ENCODE assay signal across 8 mouse cellular contexts in genomic region chr2:170877515-170877914, GRCm38 (mm10).
DNase-seq lines count a peak whose midpoint lies in the region; ATAC-seq and TF ChIP-seq lines count a peak whose summit lies in the region.

No protein-coding gene starts in this region.

- no peaks in the 10 kb centered on the region for H3K36me3 ChIP-seq in kidney, adult 2 months (ENCODE audit: control insufficient read depth, insufficient read depth, low read length)
- no peaks in the 10 kb centered on the region for H3K36me3 ChIP-seq in limb, embryonic 11.5 days (ENCODE audit: control insufficient read depth, insufficient read depth, low read length)
- no peaks in the 10 kb centered on the region for H3K36me3 ChIP-seq in midbrain, postnatal 0 days (ENCODE audit: insufficient read depth, low read length)
- H3K36me3 ChIP-seq in stomach, embryonic 14.5 days (ENCODE audit: control insufficient read depth, insufficient read depth, low read length), result no peaks in the 10 kb centered on the region

- WGBS in kidney, adult 2 months, result under 1% methylated on average over 4 of the region's 4 CpGs
- WGBS in limb, embryonic 11.5 days, result 2% methylated on average over 4 of the region's 4 CpGs
- 1% methylated on average over 4 of the region's 4 CpGs for WGBS in midbrain, postnatal 0 days
- WGBS in stomach, embryonic 14.5 days, result 3% methylated on average over 4 of the region's 4 CpGs

- H3K9me3 ChIP-seq in limb, embryonic 11.5 days (ENCODE audit: control insufficient read depth, low read length), result no peaks in the 10 kb centered on the region
- H3K9me3 ChIP-seq in midbrain, postnatal 0 days (ENCODE audit: low read length), result no peaks in the 10 kb centered on the region
- H3K9me3 ChIP-seq in stomach, embryonic 14.5 days (ENCODE audit: control insufficient read depth, low read depth, low read length), result no peaks in the 10 kb centered on the region

- H3K27ac ChIP-seq in kidney, adult 2 months (ENCODE audit: insufficient read depth, low read depth, low read length), result no peak overlapping the region
- no peak overlapping the region for H3K27ac ChIP-seq in limb, embryonic 11.5 days (replicated peaks; ENCODE audit: low read depth, low read length)
- H3K27ac ChIP-seq in midbrain, postnatal 0 days (ENCODE audit: low read depth, low read length), result no peak overlapping the region
- H3K27ac ChIP-seq in stomach, embryonic 14.5 days (ENCODE audit: low read length), result no peak overlapping the region

- TF ChIP-seq POLR2A in kidney, adult 2 months (IDR thresholded peaks at IDR 0.05; ENCODE audit: low read depth, low read length), result no peak

- H3K4me1 ChIP-seq in kidney, adult 2 months (ENCODE audit: control insufficient read depth, insufficient read depth, low read length), result no peaks in the 10 kb centered on the region
- no peaks in the 10 kb centered on the region for H3K4me1 ChIP-seq in limb, embryonic 11.5 days (ENCODE audit: control insufficient read depth, insufficient read depth, low read length)
- no peaks in the 10 kb centered on the region for H3K4me1 ChIP-seq in midbrain, postnatal 0 days (ENCODE audit: insufficient read depth, low read length)
- H3K4me1 ChIP-seq in stomach, embryonic 14.5 days (ENCODE audit: control insufficient read depth, insufficient read depth, low read length), result no peaks in the 10 kb centered on the region

- H3K4me2 ChIP-seq in limb, embryonic 11.5 days (ENCODE audit: low read depth, severe bottlenecking), result no peak overlapping the region
- H3K4me2 ChIP-seq in midbrain, postnatal 0 days (ENCODE audit: low read depth, low read length, poor library complexity, severe bottlenecking), result no peak overlapping the region
- H3K4me2 ChIP-seq in stomach, embryonic 14.5 days (replicated peaks; ENCODE audit: low read depth, low read length), result no peak overlapping the region

- peak; percentile 53 for DNase-seq in CD4-positive, CD25-positive, alpha-beta regulatory T cell, adult 2 months (ENCODE audit: low read depth, low spot score)
- peak; percentile 86 for DNase-seq in embryo, embryonic 9.5 days (ENCODE audit: extremely low spot score)
- DNase-seq in gonadal fat pad, adult 2 months (ENCODE audit: low read depth), result peak; percentile 57
- peak; percentile 86 for DNase-seq in kidney, adult 2 months
- DNase-seq in limb, embryonic 11.5 days (ENCODE audit: low spot score), result peak; percentile 97
- DNase-seq in midbrain, postnatal 0 days (ENCODE audit: low spot score), result peak; percentile 94

- H3K27me3 ChIP-seq in kidney, adult 2 months (replicated peaks; ENCODE audit: control insufficient read depth, insufficient read depth, low read length), result no peaks in the 10 kb centered on the region
- peaks cover 11% of the 10 kb centered on the region for H3K27me3 ChIP-seq in limb, embryonic 11.5 days (ENCODE audit: control insufficient read depth, insufficient read depth, low read length)
- no peaks in the 10 kb centered on the region; the same call in 1 of the 2 replicates for H3K27me3 ChIP-seq in midbrain, postnatal 0 days (ENCODE audit: insufficient read depth, low read length)
- H3K27me3 ChIP-seq in stomach, embryonic 14.5 days (ENCODE audit: control insufficient read depth, insufficient read depth, low read length), result no peaks in the 10 kb centered on the region

- H3K9ac ChIP-seq in limb, embryonic 11.5 days (ENCODE audit: low read length), result no peak overlapping the region
- no peak overlapping the region for H3K9ac ChIP-seq in midbrain, postnatal 0 days (replicated peaks; ENCODE audit: low read length, poor library complexity, severe bottlenecking)
- no peak overlapping the region for H3K9ac ChIP-seq in stomach, embryonic 14.5 days (replicated peaks; ENCODE audit: low read depth, low read length)

- no peak for ATAC-seq in CD4-positive, CD25-positive, alpha-beta regulatory T cell, adult 4 months
- peak; percentile 67 for ATAC-seq in limb, embryonic 11.5 days (ENCODE audit: insufficient number of reproducible peaks, low FRiP score, low TSS enrichment, low read depth)
- ATAC-seq in midbrain, postnatal 0 days (ENCODE audit: low FRiP score), result peak; percentile 64
- peak; percentile 72; the same call in 1 of the 2 replicates for ATAC-seq in stomach, embryonic 14.5 days (ENCODE audit: insufficient number of reproducible peaks, insufficient read depth, low FRiP score, low read depth)

- H3K4me3 ChIP-seq in kidney, adult 2 months (ENCODE audit: insufficient read depth, low read depth, low read length), result no peak overlapping the region
- H3K4me3 ChIP-seq in limb, embryonic 11.5 days (ENCODE audit: low read depth, low read length), result no peak overlapping the region
- no peak overlapping the region for H3K4me3 ChIP-seq in midbrain, postnatal 0 days (ENCODE audit: low read depth, low read length)
- H3K4me3 ChIP-seq in stomach, embryonic 14.5 days (ENCODE audit: low read depth, low read length), result no peak overlapping the region

- TF ChIP-seq CTCF in kidney, adult 2 months (conservative IDR thresholded peaks at IDR 0.05; ENCODE audit: insufficient read depth, insufficient read length, low read depth, low read length), result peak; percentile 86
- TF ChIP-seq CTCF in midbrain, postnatal 0 days (IDR thresholded peaks at IDR 0.05), result peak; percentile 95
